ENCODE assay signal across 35 mouse cellular contexts in genomic region chr14:44835132-44835531, GRCm38 (mm10). TPM values are rescaled to one million over a fixed set of nuclear protein-coding genes. Genes with fewer than 3 reads are reported as not detected.
DNase-seq lines count a peak whose midpoint lies in the region; ATAC-seq and TF ChIP-seq lines count a peak whose summit lies in the region.
"Had no signal": no experiment of that assay in that cellular context is flagged by ENCODE, and none has a peak within 500 bp of the region (broad histone marks: within the 10 kb centered on the region; RNA-seq: fewer than 3 reads in every experiment).

No protein-coding gene starts in this region.

- H3K4me3 ChIP-seq in kidney, adult 2 months (ENCODE audit: insufficient read depth, low read depth, low read length): no peak overlapping the region
- no peak overlapping the region for H3K4me3 ChIP-seq in liver, adult 2 months (ENCODE audit: insufficient read depth, low read depth, low read length)
- H3K4me3 ChIP-seq in liver, embryonic 11.5 days (ENCODE audit: low read depth, low read length): no peak overlapping the region
- H3K4me3 ChIP-seq: embryonic facial prominence, embryonic 10.5 days; embryonic facial prominence, embryonic 15.5 days; forebrain, embryonic 12.5 days; heart, embryonic 10.5 days; hindbrain, embryonic 12.5 days; megakaryocyte, embryonic 14.5 days; midbrain, embryonic 13.5 days; neural tube, embryonic 15.5 days had no signal

- H3K27ac ChIP-seq in kidney, adult 2 months (ENCODE audit: insufficient read depth, low read depth, low read length): peak overlapping the region; percentile 46; the same call in 1 of the 2 replicates
- no peak overlapping the region for H3K27ac ChIP-seq in liver, adult 2 months (replicated peaks; ENCODE audit: insufficient read depth, low read depth, low read length)
- H3K27ac ChIP-seq in liver, embryonic 11.5 days (ENCODE audit: low read depth, low read length): no peak overlapping the region
- H3K27ac ChIP-seq: embryonic facial prominence, embryonic 10.5 days; embryonic facial prominence, embryonic 15.5 days; forebrain, embryonic 12.5 days; heart, embryonic 10.5 days; hindbrain, embryonic 12.5 days; hindbrain, postnatal 0 days; liver, embryonic 14.5 days; midbrain, embryonic 13.5 days; neural tube, embryonic 15.5 days; stomach, postnatal 0 days had no signal

- H3K9ac ChIP-seq in liver, adult 2 months (ENCODE audit: low read depth, low read length): no peak overlapping the region
- no peak overlapping the region for H3K9ac ChIP-seq in liver, embryonic 11.5 days (ENCODE audit: low read depth, low read length)
- H3K9ac ChIP-seq: embryonic facial prominence, embryonic 15.5 days; forebrain, embryonic 12.5 days; forebrain, postnatal 0 days; hindbrain, embryonic 12.5 days; liver, embryonic 14.5 days; lung, embryonic 14.5 days; midbrain, embryonic 13.5 days; neural tube, embryonic 15.5 days had no signal

- DNase-seq in kidney, adult 2 months: peak; percentile 56
- DNase-seq in kidney, postnatal 25 days: no peak
- peak; percentile 15 for DNase-seq in liver, adult 2 months (ENCODE audit: extremely low read depth, low read depth, low spot score)
- DNase-seq in liver, embryonic 11.5 days (ENCODE audit: low spot score): no peak
- no peak for DNase-seq in spleen, postnatal 36 days (ENCODE audit: low spot score in 2 of 2)
- DNase-seq: adrenal gland, postnatal 25 days; cerebellum, adult 18-20 months; cerebellum, postnatal 14 days; forebrain, postnatal 0 days; gastrocnemius, postnatal 10 days; heart, postnatal 36 days; layer of hippocampus, postnatal 36 days; left cerebral cortex, postnatal 4 days; lung, embryonic 14.5 days; lung, postnatal 14 days; right cerebral cortex, postnatal 25 days; spleen, adult 18-20 months; thymus, adult 18-20 months; thymus, postnatal 25 days had no signal

- no peaks in the 10 kb centered on the region for H3K79me2 ChIP-seq in liver, adult 2 months (ENCODE audit: control insufficient read depth, insufficient read depth, low read length)

- no peaks in the 10 kb centered on the region for H3K36me3 ChIP-seq in kidney, adult 2 months (ENCODE audit: control insufficient read depth, insufficient read depth, low read length)
- H3K36me3 ChIP-seq in liver, adult 2 months (ENCODE audit: control insufficient read depth, insufficient read depth, low read length): no peaks in the 10 kb centered on the region
- no peaks in the 10 kb centered on the region for H3K36me3 ChIP-seq in liver, embryonic 11.5 days (ENCODE audit: control insufficient read depth, insufficient read depth, low read length)
- H3K36me3 ChIP-seq: embryonic facial prominence, embryonic 10.5 days; embryonic facial prominence, embryonic 15.5 days; forebrain, embryonic 12.5 days; heart, embryonic 10.5 days; hindbrain, embryonic 12.5 days; midbrain, embryonic 13.5 days; neural tube, embryonic 15.5 days had no signal

- H3K27me3 ChIP-seq in kidney, adult 2 months (replicated peaks; ENCODE audit: control insufficient read depth, insufficient read depth, low read length): no peaks in the 10 kb centered on the region
- H3K27me3 ChIP-seq in liver, adult 2 months (ENCODE audit: control insufficient read depth, insufficient read depth, low read length): no peaks in the 10 kb centered on the region
- no peaks in the 10 kb centered on the region for H3K27me3 ChIP-seq in liver, embryonic 11.5 days (replicated peaks; ENCODE audit: control insufficient read depth, insufficient read depth, low read length)
- H3K27me3 ChIP-seq: embryonic facial prominence, embryonic 15.5 days; forebrain, embryonic 12.5 days; hindbrain, embryonic 12.5 days; midbrain, embryonic 13.5 days; neural tube, embryonic 15.5 days had no signal

- no peak overlapping the region for H3K4me2 ChIP-seq in liver, embryonic 11.5 days
- H3K4me2 ChIP-seq: embryonic facial prominence, embryonic 15.5 days; forebrain, embryonic 12.5 days; hindbrain, embryonic 12.5 days; lung, embryonic 14.5 days; midbrain, embryonic 13.5 days; neural tube, embryonic 15.5 days had no signal

- ATAC-seq in liver, embryonic 11.5 days (replicated peaks; ENCODE audit: low FRiP score): no peak
- ATAC-seq in megakaryocyte, adult 5-6 weeks (ENCODE audit: poor library complexity, severe bottlenecking): peak; percentile 85
- no peak for ATAC-seq in inflammation-experienced regulatory T-cells, adult 6 months
- ATAC-seq: hindbrain, postnatal 0 days; intestine, postnatal 0 days; midbrain, embryonic 13.5 days had no signal

- no peaks in the 10 kb centered on the region for H3K9me3 ChIP-seq in liver, embryonic 11.5 days (ENCODE audit: control insufficient read depth, low read length)
- H3K9me3 ChIP-seq: embryonic facial prominence, embryonic 10.5 days; embryonic facial prominence, embryonic 15.5 days; forebrain, embryonic 12.5 days; heart, embryonic 10.5 days; hindbrain, embryonic 12.5 days; megakaryocyte, embryonic 14.5 days; midbrain, embryonic 13.5 days; neural tube, embryonic 15.5 days had no signal

- no peak for TF ChIP-seq CTCF in kidney, adult 2 months (conservative IDR thresholded peaks at IDR 0.05; ENCODE audit: insufficient read depth, insufficient read length, low read depth, low read length)
- no peak for TF ChIP-seq CTCF in liver, adult 2 months (IDR thresholded peaks at IDR 0.05; ENCODE audit: low read depth, low read length)

- WGBS in kidney, adult 2 months: 33% methylated on average over 2 of the region's 2 CpGs
- 59% methylated on average over 2 of the region's 2 CpGs for WGBS in liver, adult 2 months
- 62% methylated on average over 2 of the region's 2 CpGs for WGBS in liver, embryonic 11.5 days

- peaks cover 14% of the 10 kb centered on the region; the same call in 1 of the 2 replicates for H3K4me1 ChIP-seq in kidney, adult 2 months (ENCODE audit: control insufficient read depth, insufficient read depth, low read length)
- no peaks in the 10 kb centered on the region for H3K4me1 ChIP-seq in liver, adult 2 months (ENCODE audit: control insufficient read depth, insufficient read depth, low read length)
- H3K4me1 ChIP-seq in liver, embryonic 11.5 days (replicated peaks; ENCODE audit: control insufficient read depth, insufficient read depth, low read length): no peaks in the 10 kb centered on the region
- H3K4me1 ChIP-seq: embryonic facial prominence, embryonic 10.5 days; embryonic facial prominence, embryonic 15.5 days; forebrain, embryonic 12.5 days; heart, embryonic 10.5 days; hindbrain, embryonic 12.5 days; megakaryocyte, embryonic 14.5 days; midbrain, embryonic 13.5 days; neural tube, embryonic 15.5 days had no signal

- TF ChIP-seq POLR2A in kidney, adult 2 months (IDR thresholded peaks at IDR 0.05; ENCODE audit: low read depth, low read length): no peak
- TF ChIP-seq POLR2A in liver, adult 2 months (IDR thresholded peaks at IDR 0.05; ENCODE audit: extremely low read depth, insufficient read depth, low read length): no peak

RNA-seq across cellular contexts. Expression of gene Ptgdr, which starts 24.0 kb away (rescaled TPM):
- polyA plus RNA-seq in kidney, adult 2 months (2012; rRNA removed): not detected in 2 replicates
- total RNA-seq in liver, adult 2 months (2014; rRNA removed): not detected in 2 replicates
- not detected in 2 replicates for polyA plus RNA-seq in liver, adult 2 months (2012; rRNA removed)
- polyA plus RNA-seq in liver, embryonic 11.5 days (2014; fragmentation: Nextera tagmentation; extraction: Ambion mirVana): not detected in 2 replicates
- total RNA-seq in megakaryocyte, adult 5-6 weeks (2015): 0.30 TPM in 1 of 2 replicates, not detected in the other
- 0.20 and 0.22 TPM in 2 replicates for total RNA-seq in megakaryocyte, adult 5-6 weeks (2017)
- not detected for polyA plus RNA-seq in inflammation-experienced regulatory T-cells, adult 6 months (2017; shearing (Covaris generic))
- total RNA-seq: adrenal gland, adult 18-20 months; adrenal gland, postnatal 25 days; gastrocnemius, postnatal 10 days; heart, postnatal 36 days had no signal
- polyA plus RNA-seq: embryonic facial prominence, embryonic 10.5 days; heart, embryonic 10.5 days; heart, embryonic 16.5 days; liver, embryonic 14.5 days; midbrain, embryonic 13.5 days had no signal

Comparison
In these comparisons a context has a peak if more than half of its experiments do, and no peak if none do; other contexts are left out.
1. DNase-seq: peak in kidney, adult 2 months (single experiment) and liver, adult 2 months (single experiment); none in kidney, postnatal 25 days (0 of 2), liver, embryonic 11.5 days (single experiment) and spleen, postnatal 36 days (0 of 2).